Mouse (Mus musculus) neural tube, embryonic 11.5 days (tissue): ENCODE results near the gene Erc1. TPM values are rescaled to one million over a fixed set of nuclear protein-coding genes. Genes with fewer than 3 reads are reported as not detected.

Experiments
- ATAC-seq: fragments of 200-750 bp; cut with Nextera tagmentation; 2 replicates; pipeline ENCODE4 v1.8.0; 2017; ENCODE audit warnings: moderate number of reproducible peaks, mild to moderate bottlenecking, moderate TSS enrichment, moderate library complexity; ENCODE audit not compliant: insufficient read depth, low FRiP score, low TSS enrichment
- DNase-seq: peaks from one replicate; pipeline ENCODE4 v3.0.0-alpha.2; 2015; ENCODE audit warnings: low spot score
- H3K27ac ChIP-seq: fragments of 300-500 bp; sonication (generic); 2 replicates; pipeline ENCODE4 v1.5.1; 2014; ENCODE audit warnings: low read depth, mild to moderate bottlenecking, low read length
- H3K27me3 ChIP-seq: fragments of 300-500 bp; sonication (generic); 2 replicates; pipeline ENCODE4 v1.6.1; 2014; ENCODE audit warnings: mild to moderate bottlenecking, low read length, mixed read lengths; ENCODE audit not compliant: control insufficient read depth, insufficient read depth
- H3K36me3 ChIP-seq: fragments of 300-500 bp; sonication (generic); 2 replicates; pipeline ENCODE4 v1.6.1; 2014; ENCODE audit warnings: mild to moderate bottlenecking, low read length, moderate library complexity, mixed read lengths; ENCODE audit not compliant: control insufficient read depth, insufficient read depth
- H3K4me1 ChIP-seq: fragments of 300-500 bp; sonication (generic); 2 replicates; pipeline ENCODE4 v1.6.1; 2014; ENCODE audit warnings: low read length, mixed read lengths; ENCODE audit not compliant: control insufficient read depth, insufficient read depth
- H3K4me2 ChIP-seq: fragments of 300-500 bp; sonication (generic); 2 replicates; pipeline ENCODE4 v1.6.1; 2014; ENCODE audit warnings: low read depth, mild to moderate bottlenecking, moderate library complexity
- H3K4me3 ChIP-seq: fragments of 300-500 bp; sonication (generic); 2 replicates; pipeline ENCODE4 v1.5.1; 2014; ENCODE audit warnings: low read depth, low read length
- H3K9ac ChIP-seq: fragments of 300-500 bp; sonication (generic); 2 replicates; pipeline ENCODE4 v1.6.1; 2014; ENCODE audit warnings: mild to moderate bottlenecking, low read length
- H3K9me3 ChIP-seq: fragments of 300-500 bp; sonication (generic); 2 replicates; pipeline ENCODE4 v1.6.1; 2016; ENCODE audit warnings: low read length; ENCODE audit not compliant: control insufficient read depth
- WGBS: fragments of 180-500 bp; shearing (Covaris S2); extraction: QIAGEN DNeasy Blood & Tissue Kit; methylation state at CpG from one replicate; pipeline ENCODE4 v1.1.7; 2014; 5-methylcytosine and 5-hydroxymethylcytosine counted together
- polyA plus RNA-seq: library from polyadenylated mRNA; unstranded; fragments of >200 nt; fragmentation: Nextera tagmentation; extraction: Ambion mirVana; gene quantifications from 2 replicates; pipeline ENCODE4 v1.2.1, GENCODE M21; 2014

Erc1 gene
- polyA plus RNA-seq, 1 experiment from 2014 or later: 32.9 TPM

GRCm38 (mm10) chr6:119554439-119554838, 293.5 kb downstream of the Erc1 start:
- WGBS: 66% methylated on average over 8 of the region's 8 CpGs
- no peaks in the 10 kb centered on the region for H3K36me3 ChIP-seq
- DNase-seq (no peak), ATAC-seq (no peak)
- H3K4me2 ChIP-seq: no peak overlapping the region
- no peak overlapping the region for H3K27ac ChIP-seq
- H3K9ac ChIP-seq: no peak overlapping the region
- no peaks in the 10 kb centered on the region for H3K4me1 ChIP-seq
- H3K27me3 ChIP-seq: no peaks in the 10 kb centered on the region
- no peak overlapping the region for H3K4me3 ChIP-seq
- H3K9me3 ChIP-seq: no peaks in the 10 kb centered on the region

GRCm38 (mm10) chr6:119544518-119544864, 303.5 kb downstream of the Erc1 start:
- H3K27me3 ChIP-seq: peaks cover 7% of the 10 kb centered on the region; the same call in 1 of the 2 replicates
- WGBS: under 1% methylated on average over 14 of the region's 14 CpGs
- DNase-seq (peak; percentile 48), ATAC-seq (peak; percentile 45; the same call in 1 of the 2 replicates)
- peak overlapping the region; percentile 76 for H3K4me3 ChIP-seq
- H3K9me3 ChIP-seq: no peaks in the 10 kb centered on the region
- H3K27ac ChIP-seq: no peak overlapping the region
- H3K4me2 ChIP-seq: peak overlapping the region; percentile 69
- H3K36me3 ChIP-seq: no peaks in the 10 kb centered on the region
- no peaks in the 10 kb centered on the region for H3K4me1 ChIP-seq
- peak overlapping the region; percentile 76 for H3K9ac ChIP-seq

- 1% methylated on average over 69 of the region's 120 CpGs for WGBS
- H3K9me3 ChIP-seq: no peaks in the 10 kb centered on the region
- no peak within 1 kb of the TSS for H3K27ac ChIP-seq
- H3K4me1 ChIP-seq: no peaks in the 10 kb centered on the region
- H3K9ac ChIP-seq: peak within 1 kb of the TSS; percentile 76
- peak within 1 kb of the TSS; percentile 69 for H3K4me2 ChIP-seq
- peak within 1 kb of the TSS; percentile 76 for H3K4me3 ChIP-seq
- DNase-seq: peak; percentile 52
- no peaks in the 10 kb centered on the region for H3K36me3 ChIP-seq
- peak; percentile 74 for ATAC-seq
- peaks cover 7% of the 10 kb centered on the region; the same call in 1 of the 2 replicates for H3K27me3 ChIP-seq
These were observed 304.0 kb downstream of the Erc1 start, which contains the start of gene Wnt5b for GRCm38 (mm10) chr6:119543803-119544517. Gene Wnt5b, minus strand, starts transcription at chr6:119544347.

- Histone ChIP-seq H3K9me3 (no peaks in the 10 kb centered on the region), H3K36me3 (no peaks in the 10 kb centered on the region), H3K4me2 (peak overlapping the region; percentile 69), H3K27me3 (peaks cover 7% of the 10 kb centered on the region; the same call in 1 of the 2 replicates), H3K27ac (no peak overlapping the region), H3K9ac (peak overlapping the region; percentile 76), H3K4me3 (peak overlapping the region; percentile 76), H3K4me1 (no peaks in the 10 kb centered on the region)
- WGBS: under 1% methylated on average over 30 of the region's 30 CpGs
- ATAC-seq: peak; percentile 29; the same call in 1 of the 2 replicates
- DNase-seq: no peak
These were observed 304.5 kb downstream of the Erc1 start for GRCm38 (mm10) chr6:119543456-119543802.

- no peak for DNase-seq
- no peak overlapping the region for H3K9ac ChIP-seq
- no peak overlapping the region for H3K4me2 ChIP-seq
- no peak overlapping the region for H3K27ac ChIP-seq
- no peak overlapping the region for H3K4me3 ChIP-seq
- H3K36me3 ChIP-seq: no peaks in the 10 kb centered on the region
- 86% methylated on average over 12 of the region's 12 CpGs for WGBS
- H3K27me3 ChIP-seq: no peaks in the 10 kb centered on the region
- H3K9me3 ChIP-seq: no peaks in the 10 kb centered on the region
- no peak for ATAC-seq
- no peaks in the 10 kb centered on the region for H3K4me1 ChIP-seq
These were observed 312.1 kb downstream of the Erc1 start for GRCm38 (mm10) chr6:119535867-119536266.

- Histone ChIP-seq H3K9me3 (no peaks in the 10 kb centered on the region), H3K27ac (no peak overlapping the region), H3K9ac (no peak overlapping the region), H3K4me2 (no peak overlapping the region), H3K27me3 (no peaks in the 10 kb centered on the region), H3K36me3 (no peaks in the 10 kb centered on the region), H3K4me3 (no peak overlapping the region), H3K4me1 (no peaks in the 10 kb centered on the region)
- DNase-seq (no peak), ATAC-seq (no peak)
- WGBS: 88% methylated on average over 9 of the region's 9 CpGs
These were observed 314.7 kb downstream of the Erc1 start for GRCm38 (mm10) chr6:119533170-119533709.

GRCm38 (mm10) chr6:119529659-119530058, 318.3 kb downstream of the Erc1 start:
- H3K4me3 ChIP-seq: no peak overlapping the region
- WGBS: 92% methylated on average over 3 of the region's 3 CpGs
- H3K9ac ChIP-seq: no peak overlapping the region
- no peak overlapping the region for H3K27ac ChIP-seq
- H3K4me1 ChIP-seq: no peaks in the 10 kb centered on the region
- no peaks in the 10 kb centered on the region for H3K36me3 ChIP-seq
- DNase-seq (no peak), ATAC-seq (no peak)
- no peak overlapping the region for H3K4me2 ChIP-seq
- no peaks in the 10 kb centered on the region for H3K9me3 ChIP-seq
- H3K27me3 ChIP-seq: no peaks in the 10 kb centered on the region

- ATAC-seq: no peak
- Histone ChIP-seq H3K27ac (no peak overlapping the region), H3K27me3 (no peaks in the 10 kb centered on the region), H3K4me1 (no peaks in the 10 kb centered on the region), H3K36me3 (no peaks in the 10 kb centered on the region), H3K9me3 (no peaks in the 10 kb centered on the region), H3K4me3 (no peak overlapping the region), H3K4me2 (no peak overlapping the region), H3K9ac (no peak overlapping the region)
- WGBS: 73% methylated on average over 5 of the region's 5 CpGs
- no peak for DNase-seq
These were observed 321.5 kb downstream of the Erc1 start for GRCm38 (mm10) chr6:119526498-119526897.

- DNase-seq (no peak), ATAC-seq (no peak)
- Histone ChIP-seq H3K36me3 (no peaks in the 10 kb centered on the region), H3K4me3 (no peak overlapping the region), H3K27ac (no peak overlapping the region), H3K27me3 (no peaks in the 10 kb centered on the region), H3K4me2 (no peak overlapping the region), H3K9ac (no peak overlapping the region), H3K4me1 (no peaks in the 10 kb centered on the region), H3K9me3 (no peaks in the 10 kb centered on the region)
- 46% methylated on average over 3 of the region's 3 CpGs for WGBS
These were observed 326.0 kb downstream of the Erc1 start for GRCm38 (mm10) chr6:119521931-119522391.
